Mouse (Mus musculus) mouse trophoblast stem cell (cell line): ENCODE data around the gene Trim9.

Experiments
- in situ Hi-C, 2 experiments: fragments of 300-500 bp; cut with MseI, MboI; formaldehyde crosslinking; loops; 2 replicates in 1 of 2; 3 replicates in 1 of 2; pipeline ENCODE4 v1.15.1; 2025

Gene Trim9

DNA sequence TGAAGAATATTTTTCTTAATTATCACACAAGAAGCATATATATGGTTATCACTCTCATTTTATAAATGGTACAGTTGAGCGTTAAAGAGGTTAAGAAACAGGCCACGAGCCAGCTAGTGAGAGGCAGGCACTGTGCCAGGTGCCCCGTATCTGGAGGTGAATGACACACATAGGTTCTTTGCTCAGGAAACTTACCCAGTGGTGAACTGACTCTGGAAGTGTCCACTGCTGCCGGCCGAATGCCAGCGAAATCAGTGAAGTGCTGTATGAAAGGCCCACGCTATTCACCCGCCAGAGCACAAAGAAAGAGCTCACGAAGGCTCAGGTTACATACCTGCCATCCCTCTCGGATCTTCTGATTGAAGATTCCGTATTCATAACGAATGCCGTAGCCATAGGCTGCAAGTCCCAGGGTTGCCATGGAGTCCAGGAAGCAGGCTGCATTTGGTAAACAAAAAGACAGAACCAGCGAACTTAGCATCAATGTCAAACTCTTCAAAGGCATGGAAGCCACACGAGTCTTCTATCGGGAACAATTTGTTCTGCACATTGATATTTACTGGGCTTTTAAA lies 131.1 kb downstream of the Trim9 start:
- in situ Hi-C loops: no loop called here

DNA sequence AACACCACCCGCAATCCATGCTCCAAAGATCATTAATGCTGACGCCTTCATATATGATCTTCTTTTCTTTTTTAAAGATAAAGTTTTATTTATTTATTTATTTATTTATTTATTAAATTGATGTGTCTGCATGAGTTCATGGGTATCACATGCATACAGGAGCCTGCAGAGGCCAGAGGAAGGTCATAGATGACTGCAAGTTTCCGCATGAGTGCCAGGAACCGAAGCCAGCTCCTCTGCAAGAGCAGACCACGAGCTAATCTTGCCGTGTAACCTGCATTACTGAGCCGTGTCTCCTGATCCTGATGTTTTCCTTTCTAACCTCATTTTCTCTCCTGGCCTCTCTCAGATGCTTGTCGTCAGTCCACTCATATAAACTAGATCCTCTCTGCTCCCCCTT lies 133.1 kb downstream of the Trim9 start:
- in situ Hi-C loops: no loop called here

DNA sequence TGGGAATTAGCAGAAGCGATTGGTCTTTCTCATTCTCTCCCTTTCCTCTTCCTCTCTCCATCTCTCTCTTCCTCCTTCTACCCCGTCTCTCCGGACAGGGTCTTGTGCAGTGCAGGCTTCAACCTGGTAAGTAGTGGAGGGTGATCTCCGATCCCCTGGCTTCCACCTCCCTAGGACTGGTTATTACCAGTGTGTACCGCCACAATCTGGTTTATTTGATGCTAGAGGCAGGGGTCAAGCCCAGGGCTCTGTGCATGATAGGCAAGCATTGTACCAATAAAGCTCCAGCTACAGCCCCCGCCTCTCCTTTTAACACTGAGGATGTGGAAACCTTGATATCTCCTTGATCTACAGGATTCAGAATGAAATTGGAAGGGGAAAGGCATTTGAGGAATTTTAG lies 133.8 kb downstream of the Trim9 start:
- in situ Hi-C loops: no loop called here

DNA sequence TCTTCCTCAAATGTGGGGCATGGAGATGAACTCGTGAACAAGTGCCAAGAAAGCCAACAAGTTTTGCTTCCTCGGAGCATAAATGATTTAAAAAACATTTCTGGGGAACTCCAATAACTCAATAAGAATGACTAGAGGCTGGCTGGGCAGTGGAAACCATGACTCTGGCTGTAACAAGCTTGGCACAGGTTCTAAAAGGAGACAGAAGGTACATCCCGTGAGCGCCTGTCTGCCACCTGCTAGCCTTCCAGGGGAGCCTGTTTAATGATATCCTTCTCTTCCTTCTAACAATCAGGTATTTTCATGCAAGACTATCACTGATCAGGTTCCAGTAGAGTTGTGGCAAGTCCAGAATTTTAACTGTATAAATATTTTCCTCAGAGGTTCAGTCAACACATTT lies 134.9 kb downstream of the Trim9 start:
- in situ Hi-C loops: no loop called here

DNA sequence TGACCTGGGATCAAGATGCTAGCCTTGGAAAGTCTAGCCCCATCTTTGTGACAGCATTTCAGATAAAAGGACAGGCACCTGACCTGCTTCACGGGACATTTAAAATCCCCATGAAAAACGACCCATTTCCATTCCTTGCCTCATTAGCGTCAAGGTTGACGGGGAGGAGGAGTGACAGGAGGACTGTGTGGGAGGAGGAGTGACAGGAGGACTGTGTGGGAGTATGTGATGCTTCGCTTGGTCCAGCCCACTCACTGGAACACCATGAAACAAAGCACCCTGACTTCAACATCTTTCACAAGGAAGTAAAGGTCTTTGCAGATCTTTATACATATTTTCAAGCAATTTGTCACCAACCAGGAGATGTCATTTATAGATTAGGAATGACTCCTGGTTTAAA lies 139.2 kb downstream of the Trim9 start:
- in situ Hi-C loops: no loop called here

DNA sequence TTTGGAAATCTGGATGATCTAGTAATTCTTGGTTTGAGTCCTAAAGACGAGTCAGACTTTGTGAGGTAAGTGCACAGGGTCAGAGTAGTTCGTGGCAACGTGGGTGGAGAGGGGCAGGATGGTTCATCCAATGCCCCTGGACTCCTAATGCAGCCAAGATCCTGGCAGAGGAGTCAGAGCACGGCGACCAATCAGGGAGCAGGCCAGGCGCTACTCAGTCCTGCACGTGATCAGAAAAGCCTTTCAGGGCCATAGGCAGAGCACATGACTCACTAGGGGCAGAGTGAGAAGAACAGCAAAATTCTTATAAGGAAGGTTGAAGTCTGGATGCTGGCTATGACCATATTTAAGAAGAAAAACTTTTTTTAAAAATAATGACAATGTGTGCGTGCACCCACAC lies 143.0 kb downstream of the Trim9 start:
- in situ Hi-C loops: no loop called here

DNA sequence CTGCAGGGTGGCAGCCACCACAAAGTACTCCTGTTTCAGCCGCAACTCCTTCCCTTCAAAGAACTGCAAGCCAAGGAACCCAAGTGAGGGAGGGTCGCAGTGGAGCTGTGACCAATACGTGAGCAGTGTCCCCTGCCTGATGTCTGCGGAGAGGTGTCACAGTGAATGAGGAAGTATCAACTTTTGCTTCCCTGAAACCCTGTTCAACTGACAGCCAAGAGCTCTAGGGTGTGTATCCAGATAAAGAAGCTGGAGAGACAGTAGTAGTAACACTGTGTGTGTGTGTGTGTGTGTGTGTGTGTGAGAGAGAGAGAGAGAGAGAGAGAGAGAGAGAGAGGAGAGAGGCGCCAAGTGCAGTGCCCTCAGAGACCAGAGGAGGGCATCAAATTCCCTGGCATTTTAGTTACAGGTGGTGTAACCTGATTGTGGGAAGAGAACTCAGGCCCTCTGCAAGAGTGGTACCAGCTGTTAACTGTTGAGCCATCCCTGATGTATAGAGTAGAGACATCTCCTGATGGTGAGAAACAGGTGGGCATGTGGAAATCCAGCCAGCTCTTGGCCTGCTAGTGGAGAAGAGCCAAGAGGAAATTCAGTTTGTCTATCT lies 145.4 kb downstream of the Trim9 start:
- in situ Hi-C loops: no loop called here

DNA sequence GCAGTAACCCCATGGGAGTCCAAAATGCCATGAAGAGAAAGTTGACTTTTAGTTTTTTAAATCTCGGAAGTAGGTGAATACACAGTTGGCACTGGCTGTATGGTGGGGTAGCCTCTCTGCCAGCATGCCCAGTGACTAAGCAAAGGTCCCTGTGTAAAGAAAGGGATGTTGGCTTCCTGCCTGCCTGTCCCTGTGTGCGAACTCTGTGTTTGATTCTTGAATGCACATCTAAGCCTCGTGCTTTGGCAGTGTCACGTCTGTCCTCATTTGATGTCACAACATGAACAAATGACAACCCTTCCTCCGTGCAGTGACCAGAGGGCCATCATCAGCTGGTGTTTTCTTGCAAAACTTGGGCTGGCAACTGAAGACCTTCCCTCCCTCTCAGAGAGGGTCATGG lies 151.1 kb downstream of the Trim9 start:
- in situ Hi-C loops: no loop called here

DNA sequence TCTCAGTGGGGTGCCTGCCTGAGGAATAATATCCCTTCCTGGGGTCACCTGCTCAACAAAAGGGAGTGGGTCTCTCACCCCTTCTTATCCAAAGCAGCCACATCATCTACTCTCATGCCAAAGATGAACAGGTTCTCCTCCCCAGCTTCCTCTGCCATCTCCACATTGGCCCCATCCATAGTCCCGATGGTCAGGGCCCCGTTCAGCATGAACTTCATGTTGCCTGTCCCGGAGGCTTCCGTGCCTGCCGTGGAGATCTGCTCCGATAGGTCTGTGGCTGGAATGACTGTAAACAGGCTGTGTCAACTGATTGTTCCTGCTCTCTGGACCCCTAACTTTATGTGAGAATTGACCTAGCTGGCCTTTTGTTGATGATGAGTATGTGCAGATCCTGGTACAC lies 152.0 kb downstream of the Trim9 start:
- in situ Hi-C loops: no loop called here
